Mouse (Mus musculus): ENCODE measurements around the gene Sorcs2.

Gene Sorcs2

DNA sequence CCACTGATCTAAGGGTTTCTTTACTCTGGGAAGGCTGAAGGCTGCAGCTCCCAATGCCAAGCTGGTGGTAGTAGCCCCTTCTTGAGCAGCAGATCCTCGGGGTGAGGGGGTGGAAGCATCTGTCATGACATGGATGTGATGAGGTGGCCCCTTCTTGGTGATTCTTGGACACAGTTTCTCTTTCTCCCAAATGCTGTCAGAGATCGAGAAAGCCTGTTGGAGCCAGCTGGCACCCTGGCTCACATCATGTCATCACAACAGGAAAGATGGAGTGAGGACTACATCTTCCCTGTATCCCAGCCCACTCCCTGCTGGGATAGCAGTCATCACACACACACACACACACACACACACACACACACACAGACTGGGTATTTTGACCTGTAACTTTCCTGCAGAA is 268.3 kb downstream of the Sorcs2 start:
- no peak for DNase-seq (ENCODE audit: extremely low spot score)

DNA sequence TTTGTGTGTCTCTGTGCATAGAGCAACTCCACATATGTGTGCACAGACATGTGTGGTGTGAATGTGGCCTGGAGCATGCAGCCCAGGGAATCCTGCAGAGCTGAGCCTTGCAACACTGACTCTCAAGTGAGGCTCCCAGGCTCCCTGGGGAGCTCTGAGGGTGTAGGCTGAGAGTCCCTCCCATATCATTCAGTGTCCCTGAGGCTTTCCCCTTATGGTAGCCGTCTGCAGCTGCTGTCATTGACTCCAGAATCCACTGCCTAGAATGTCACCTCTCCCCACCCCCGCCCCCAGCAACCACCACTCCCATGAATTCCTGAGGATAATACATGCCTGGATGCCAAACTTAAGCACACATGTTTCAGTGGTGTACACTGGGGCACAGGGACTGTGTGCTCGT is 269.4 kb downstream of the Sorcs2 start:
- no peak for DNase-seq (ENCODE audit: extremely low spot score)

DNA sequence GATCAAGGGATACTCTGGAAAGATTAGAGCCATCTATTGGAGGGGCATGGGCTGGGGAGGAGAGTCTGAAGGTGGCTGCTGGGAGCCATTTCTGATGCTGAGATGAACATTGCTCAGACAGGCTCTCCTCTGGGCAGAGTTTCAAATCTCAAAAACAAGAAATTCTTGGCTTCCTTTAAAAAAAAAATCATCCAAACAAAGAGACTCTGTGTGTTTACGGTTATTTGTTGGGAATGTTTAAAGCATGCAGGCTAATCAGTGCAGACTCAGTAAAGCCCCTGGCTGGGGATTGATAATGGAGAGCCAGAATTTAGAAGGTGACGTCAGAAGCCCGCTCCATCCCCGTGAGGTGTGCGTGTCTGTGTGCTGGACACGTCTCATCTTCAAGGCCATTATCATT is 272.9 kb downstream of the Sorcs2 start:
- no peak for DNase-seq (ENCODE audit: extremely low spot score)

GRCm38 (mm10) chr5:36122987-36123386 is 275.0 kb downstream of the Sorcs2 start:
- no peak for DNase-seq (ENCODE audit: extremely low spot score)

GRCm38 (mm10) chr5:36120931-36121341 is 277.0 kb downstream of the Sorcs2 start:
- peak; percentile 81 for DNase-seq (ENCODE audit: extremely low spot score)

GRCm38 (mm10) chr5:36118061-36118460 is 279.9 kb downstream of the Sorcs2 start:
- no peak for DNase-seq (ENCODE audit: extremely low spot score)

DNA sequence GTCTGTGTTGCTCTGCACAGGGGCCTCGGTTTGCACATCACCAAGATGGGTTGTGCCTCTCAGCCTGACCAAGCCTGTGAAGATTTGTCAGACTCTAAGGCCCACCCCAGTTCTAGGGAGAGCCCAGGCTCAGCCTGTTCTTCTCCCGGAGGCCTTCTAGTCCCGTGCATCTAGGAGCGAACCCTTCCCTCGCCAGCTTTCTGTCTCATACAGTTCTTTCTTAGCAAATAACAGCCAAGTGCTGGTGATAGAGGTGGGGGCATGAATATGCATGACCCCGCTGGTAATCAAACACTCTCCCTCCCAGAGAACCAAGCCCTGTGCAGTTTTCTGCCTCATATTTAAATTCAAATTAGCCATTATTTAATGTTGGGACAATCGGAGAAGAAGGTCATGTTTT is 282.4 kb downstream of the Sorcs2 start:
- DNase-seq (ENCODE audit: extremely low spot score) = no peak

GRCm38 (mm10) chr5:36113696-36114095 is 284.2 kb downstream of the Sorcs2 start:
- DNase-seq (ENCODE audit: extremely low spot score) = no peak

- DNase-seq (ENCODE audit: extremely low spot score) = no peak
Measured at GRCm38 (mm10) chr5:36112696-36113095, 285.2 kb downstream of the Sorcs2 start.

- DNase-seq (ENCODE audit: extremely low spot score) = no peak
Measured at GRCm38 (mm10) chr5:36111516-36111915, 286.4 kb downstream of the Sorcs2 start.

DNA sequence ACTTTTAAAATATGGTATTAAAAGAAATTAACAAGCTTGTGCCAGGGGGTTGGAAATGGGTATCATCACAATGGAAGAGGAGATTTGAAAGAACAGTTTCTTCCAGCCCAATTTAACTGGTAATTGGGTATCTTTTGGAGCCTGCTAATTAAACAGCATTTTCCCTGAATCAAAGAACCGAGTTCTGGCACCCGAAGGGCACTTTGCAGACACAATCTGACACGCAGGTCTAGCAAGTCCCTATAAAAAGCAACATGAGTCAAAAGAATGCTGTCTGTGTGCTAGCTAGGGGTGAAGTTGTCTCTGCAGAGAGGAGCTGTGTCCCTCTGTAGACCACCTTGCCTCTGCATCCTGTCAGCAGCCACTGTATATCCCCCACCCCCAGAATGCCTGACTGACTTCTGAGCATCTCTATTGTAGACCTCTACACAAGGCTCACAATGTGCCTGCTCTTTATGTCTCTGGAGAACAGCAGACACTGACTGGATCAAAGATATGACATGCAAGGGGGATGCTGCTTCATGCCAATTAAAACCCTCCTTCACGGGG is 289.5 kb downstream of the Sorcs2 start:
- no peak for DNase-seq (ENCODE audit: extremely low spot score)

DNA sequence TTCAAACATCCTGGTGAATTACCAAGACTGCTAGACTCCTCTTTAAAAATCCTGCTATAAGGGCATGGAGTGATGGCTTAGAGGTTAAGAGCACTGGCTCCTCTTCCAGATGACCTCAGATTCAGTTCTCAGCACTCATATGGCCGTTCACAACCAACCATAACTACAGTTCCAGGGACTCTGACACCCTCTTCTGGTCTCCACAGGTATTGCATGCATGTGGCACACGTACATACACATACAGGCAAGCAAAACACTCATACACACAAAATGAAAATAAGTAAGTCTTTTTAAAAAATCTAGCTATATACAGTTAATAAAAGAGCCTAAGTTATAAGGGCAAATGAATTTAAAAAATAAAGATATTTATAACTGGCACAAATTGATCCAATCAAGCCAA is 294.5 kb downstream of the Sorcs2 start:
- no peak for DNase-seq (ENCODE audit: extremely low spot score)

- DNase-seq (ENCODE audit: extremely low spot score) = no peak
Measured at GRCm38 (mm10) chr5:36101129-36101528, 296.8 kb downstream of the Sorcs2 start.

- DNase-seq (ENCODE audit: extremely low spot score) = no peak
Measured at GRCm38 (mm10) chr5:36100488-36100887, 297.5 kb downstream of the Sorcs2 start.

- no peak for DNase-seq (ENCODE audit: extremely low spot score)
Measured at GRCm38 (mm10) chr5:36099662-36100061, 298.3 kb downstream of the Sorcs2 start.

GRCm38 (mm10) chr5:36096046-36096445 is 301.9 kb downstream of the Sorcs2 start:
- DNase-seq (ENCODE audit: extremely low spot score) = no peak

GRCm38 (mm10) chr5:36090036-36090435 is 307.9 kb downstream of the Sorcs2 start:
- DNase-seq (ENCODE audit: extremely low spot score) = no peak

DNA sequence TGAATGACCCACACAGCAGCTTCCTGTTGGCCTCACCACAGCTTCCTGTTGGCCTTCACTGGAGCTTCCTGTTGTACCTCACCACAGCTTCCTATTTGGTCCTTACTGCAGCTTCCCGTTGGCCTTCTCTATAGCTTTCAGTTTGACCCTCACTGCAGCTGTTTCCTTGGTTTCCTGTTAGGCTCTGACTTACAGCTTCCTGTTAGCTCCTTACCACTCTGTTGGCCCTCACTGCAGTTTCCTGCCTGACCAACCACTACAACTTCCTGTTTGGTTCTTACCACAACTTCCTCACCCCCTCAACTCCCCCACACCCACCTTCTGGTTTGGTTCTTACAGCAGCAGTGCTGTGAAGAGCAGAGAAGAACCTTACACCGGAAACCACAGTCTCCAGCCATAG is 308.7 kb downstream of the Sorcs2 start:
- DNase-seq (ENCODE audit: extremely low spot score) = no peak

DNA sequence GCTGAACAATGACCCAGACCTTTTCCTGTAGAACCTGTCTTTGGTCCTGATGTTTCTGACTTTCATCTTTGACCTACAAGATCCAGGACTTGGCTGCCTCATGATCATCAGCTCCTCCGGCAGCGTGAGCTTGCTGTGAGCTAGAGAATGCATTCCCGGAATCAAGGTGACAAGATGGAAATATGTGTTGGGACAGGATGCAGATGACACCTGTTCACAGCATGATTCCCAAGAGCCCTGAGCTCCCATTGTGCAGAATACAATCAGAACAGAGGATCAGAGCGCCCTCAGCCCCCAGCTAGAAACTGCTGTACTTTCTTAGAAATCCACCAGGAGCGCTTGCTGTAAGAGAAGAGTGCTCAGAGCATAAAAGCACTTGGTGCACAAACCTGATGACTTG is 311.0 kb downstream of the Sorcs2 start:
- DNase-seq (ENCODE audit: extremely low spot score) = no peak

DNA sequence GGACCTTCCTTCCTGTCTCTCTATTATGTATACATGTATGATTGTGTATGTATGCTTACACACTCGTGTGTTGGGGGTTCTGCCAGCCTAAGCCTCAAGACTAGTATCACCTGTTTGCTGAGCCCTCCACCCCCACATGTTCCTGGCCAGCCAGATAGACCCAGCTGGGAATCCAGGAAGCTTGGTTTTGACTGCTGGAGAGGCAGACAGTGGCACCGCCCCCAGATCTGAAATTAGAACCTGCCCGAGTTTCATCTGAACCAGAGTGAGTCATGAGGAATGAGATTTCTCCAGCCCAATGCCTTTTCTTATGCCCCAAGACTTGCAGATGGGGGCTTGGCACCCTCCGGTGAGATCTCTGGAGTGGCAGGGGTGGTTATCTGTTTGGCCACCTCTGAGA is 312.3 kb downstream of the Sorcs2 start:
- DNase-seq (ENCODE audit: extremely low spot score) = no peak

- DNase-seq (ENCODE audit: extremely low spot score) = no peak
Measured at GRCm38 (mm10) chr5:36083869-36084565, 313.9 kb downstream of the Sorcs2 start.

- DNase-seq (ENCODE audit: extremely low spot score) = no peak
Measured at GRCm38 (mm10) chr5:36081021-36081420, 316.9 kb downstream of the Sorcs2 start.

DNA sequence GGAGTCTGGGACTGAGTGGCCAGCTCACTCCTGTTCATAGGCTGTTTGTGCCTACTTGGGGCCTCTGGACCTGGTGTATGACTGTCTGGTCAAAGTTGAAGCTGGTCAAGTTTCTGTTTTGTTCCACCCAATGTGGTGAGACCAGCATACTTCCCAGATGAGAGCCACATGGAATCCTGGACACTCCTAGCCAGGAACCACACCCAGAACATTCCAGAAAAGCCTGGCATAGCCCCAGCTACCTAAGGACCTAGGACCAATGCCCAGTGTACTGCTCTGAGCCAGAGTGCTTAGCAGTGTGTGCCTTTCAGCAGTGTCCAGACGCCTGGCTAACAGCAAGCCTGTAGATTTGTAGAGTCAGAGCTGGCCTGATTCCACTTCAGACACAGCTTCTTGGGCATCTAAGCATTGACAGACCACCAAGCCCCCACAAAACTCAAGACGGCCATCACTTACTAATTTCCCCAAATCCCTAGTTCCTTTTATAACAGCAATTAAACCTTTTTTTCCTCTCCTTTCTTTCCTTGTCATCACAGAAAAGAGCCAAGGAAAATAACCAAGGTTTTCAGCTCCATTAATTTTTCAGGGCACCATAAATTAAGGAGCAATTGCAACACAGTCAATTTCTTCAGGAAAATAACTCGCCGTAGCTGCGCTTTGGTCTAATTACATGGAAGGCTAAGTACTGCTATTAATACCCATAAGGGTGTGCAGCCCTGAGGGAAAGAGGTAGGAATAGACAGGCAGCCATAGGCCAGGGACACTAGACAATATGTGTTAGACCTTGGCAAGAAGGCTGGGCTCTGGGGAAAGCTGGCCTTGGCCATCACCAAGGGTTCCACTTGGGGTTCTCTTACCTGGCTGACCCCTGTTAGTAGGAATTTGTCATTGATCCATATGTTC is 322.5 kb downstream of the Sorcs2 start:
- no peak for DNase-seq (ENCODE audit: extremely low spot score)

Measured in embryo, embryonic 9.5 days (tissue).